Mouse (Mus musculus): ENCODE data around the gene Rgs11. TPM values are rescaled to one million over a fixed set of nuclear protein-coding genes. Genes with fewer than 3 reads are reported as not detected.

Rgs11 gene
- total RNA-seq, 2 experiments from 2014 or later: 0.19 to 1.4 TPM

Other genes with a start within 250 kb of the Rgs11 start
- 1 to 10 TPM; 7.2 TPM for gene Capn15, start 217.2 kb upstream of the Rgs11 start, total RNA-seq (2021)
- gene Rab11fip3, start 133.4 kb upstream of the Rgs11 start, total RNA-seq (2021): 10 to 100 TPM; 29.2 to 29.7 TPM
- 10 to 100 TPM; 10.2 to 11.2 TPM for gene Decr2, start 112.6 kb upstream of the Rgs11 start, total RNA-seq (2021)
- gene Nme4, start 107.3 kb upstream of the Rgs11 start, total RNA-seq (2021): 1 to 10 TPM; 2.8 to 3.5 TPM
- 1 to 10 TPM; 3.6 to 4.1 TPM for gene Tmem8, start 89.7 kb upstream of the Rgs11 start, total RNA-seq (2021)
- 100 to 1,000 TPM; 134 to 148 TPM for gene Mrpl28, start 79.5 kb upstream of the Rgs11 start, total RNA-seq (2021)
- 10 to 100 TPM; 15.9 to 17.3 TPM for gene Axin1, start 64.3 kb upstream of the Rgs11 start, total RNA-seq (2021)
- gene Pdia2, start 3.9 kb upstream of the Rgs11 start, total RNA-seq (2021): not detected
- under 1 TPM in 1 of 2 experiments, not detected in 1; 0.31 TPM for gene Arhgdig, start 4.8 kb downstream of the Rgs11 start, total RNA-seq (2021)
- gene Fam234a, start 41.3 kb downstream of the Rgs11 start, total RNA-seq (2021): 100 to 1,000 TPM; 128 to 142 TPM
- gene Luc7l, start 49.9 kb downstream of the Rgs11 start, total RNA-seq (2021): 10 to 100 TPM; 14.3 to 15.3 TPM
- 1 to 10 TPM; 5.2 to 6.3 TPM for gene Neurl1b, start 211.9 kb downstream of the Rgs11 start, total RNA-seq (2021)

Data from heart, postnatal 36 days (tissue).